Mouse (Mus musculus) testis, adult 2 months (tissue): ENCODE measurements around the gene Ccdc155. TPM values are rescaled to one million over a fixed set of nuclear protein-coding genes. Genes with fewer than 3 reads are reported as not detected.

Source experiments
- H3K27ac ChIP-seq: fragments of 200-500 bp; 2 replicates; pipeline ENCODE4 v1.5.1; 2012; ENCODE audit warnings: low read depth, low read length; ENCODE audit not compliant: control insufficient read depth, insufficient read depth
- H3K27me3 ChIP-seq: fragments of 200-500 bp; 2 replicates; pipeline ENCODE4 v1.6.1; 2012; ENCODE audit warnings: mild to moderate bottlenecking, low read length, moderate library complexity; ENCODE audit not compliant: control insufficient read depth, insufficient read depth
- H3K36me3 ChIP-seq: fragments of 200-500 bp; 2 replicates; pipeline ENCODE4 v1.6.1; 2012; ENCODE audit warnings: mild to moderate bottlenecking, low read length; ENCODE audit not compliant: control insufficient read depth, insufficient read depth
- H3K4me1 ChIP-seq: fragments of 200-500 bp; 2 replicates; pipeline ENCODE4 v1.6.1; 2012; ENCODE audit warnings: low read length; ENCODE audit not compliant: control insufficient read depth, insufficient read depth
- H3K4me3 ChIP-seq: fragments of 200-500 bp; 2 replicates; pipeline ENCODE4 v1.5.1; 2012; ENCODE audit warnings: low read depth, mild to moderate bottlenecking, low read length, moderate library complexity, mixed read lengths; ENCODE audit not compliant: control insufficient read depth
- CTCF ChIP-seq: fragments of 200-500 bp; IDR thresholded peaks from 2 replicates; pipeline ENCODE4 v1.5.1; 2012; ENCODE audit warnings: low read depth, mild to moderate bottlenecking, inconsistent platforms, low read length, moderate library complexity; ENCODE audit not compliant: control insufficient read depth, insufficient read depth, insufficient replicate concordance
- POLR2A ChIP-seq: fragments of 200-500 bp; IDR thresholded peaks from 2 replicates; pipeline ENCODE4 v1.6.1; 2012; ENCODE audit warnings: low read depth, mild to moderate bottlenecking, inconsistent platforms, low read length, moderate library complexity; ENCODE audit not compliant: control insufficient read depth
- polyA plus RNA-seq: library from polyadenylated mRNA; depleted of rRNA; stranded (reverse); fragments of >200 nt; gene quantifications from 2 replicates; pipeline ENCODE4 v1.2.3, GENCODE M21; 2012; rRNA removed

Ccdc155 gene
- 78.3 and 81.9 TPM in 2 replicates for polyA plus RNA-seq

GRCm38 (mm10) chr7:45204380-45205143 is at the start of gene Ccdc155:
Gene Ccdc155 (minus strand): TSS chr7:45204892.
- H3K27ac ChIP-seq, result peak within 1 kb of the TSS; percentile 91

DNA sequence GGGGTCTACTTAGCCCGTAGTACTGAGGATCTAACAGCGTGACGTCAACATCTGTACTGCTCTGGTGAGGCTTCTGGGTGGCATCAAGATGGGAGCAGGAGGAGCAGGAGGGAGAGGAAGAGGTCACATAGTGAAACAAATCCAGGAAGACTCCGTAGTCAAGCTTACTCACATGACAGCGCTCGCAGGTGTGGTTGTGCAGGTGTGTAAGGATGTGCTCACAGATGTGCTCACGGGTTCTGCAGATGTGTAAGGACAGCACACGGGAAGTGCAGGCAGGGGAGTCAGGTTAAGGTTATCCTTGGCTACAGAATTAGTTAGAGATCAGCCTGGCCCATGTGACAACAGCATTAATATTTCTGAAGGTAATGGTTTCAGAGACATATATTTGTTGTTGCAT is 49.1 kb upstream of the Ccdc155 start:
- no peak for TF ChIP-seq POLR2A
- no peak for TF ChIP-seq CTCF
- Histone ChIP-seq H3K4me1 (no peaks in the 10 kb centered on the region), H3K36me3 (no peaks in the 10 kb centered on the region), H3K27me3 (no peaks in the 10 kb centered on the region), H3K27ac (no peak overlapping the region), H3K4me3 (no peak overlapping the region)

More at GRCm38 (mm10) chr7:45204380-45205143, at the start of gene Ccdc155:
- no peak for TF ChIP-seq CTCF
- TF ChIP-seq POLR2A, result peak; percentile 98
- no peaks in the 10 kb centered on the region for H3K4me1 ChIP-seq
- peak within 1 kb of the TSS; percentile 69 for H3K4me3 ChIP-seq
- 0 out of 2 replicates have a peak, but pooled peaks cover 1% of the 10 kb centered on the region for H3K36me3 ChIP-seq
- no peaks in the 10 kb centered on the region for H3K27me3 ChIP-seq

- TF ChIP-seq POLR2A (no peak), CTCF (no peak)
- no peak overlapping the region for H3K27ac ChIP-seq
- no peaks in the 10 kb centered on the region for H3K4me1 ChIP-seq
- H3K36me3 ChIP-seq, result no peaks in the 10 kb centered on the region
- H3K4me3 ChIP-seq, result no peak overlapping the region
- no peaks in the 10 kb centered on the region for H3K27me3 ChIP-seq
Measured at GRCm38 (mm10) chr7:45247666-45248065, 43.0 kb upstream of the Ccdc155 start.

DNA sequence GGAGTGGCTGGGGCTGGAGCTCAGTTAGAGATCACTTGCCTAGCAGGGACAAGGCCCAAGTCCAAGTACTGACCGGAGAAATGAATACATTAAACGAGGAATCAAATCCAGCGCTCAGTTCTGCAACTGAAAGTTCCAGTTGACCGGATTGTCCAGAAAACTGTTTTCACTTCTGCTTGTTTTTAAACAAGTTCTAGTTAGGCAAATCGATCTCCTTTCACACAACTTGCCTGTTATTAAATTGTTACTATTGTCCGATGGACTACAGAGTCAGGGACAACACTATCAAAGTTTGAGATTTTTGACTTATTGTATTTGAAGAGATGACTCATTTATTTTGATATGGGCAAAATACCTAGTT is 36.7 kb upstream of the Ccdc155 start:
- Histone ChIP-seq H3K4me3 (peak overlapping the region; percentile 80), H3K4me1 (peaks cover 17% of the 10 kb centered on the region), H3K27ac (peak overlapping the region; percentile 95), H3K27me3 (no peaks in the 10 kb centered on the region), H3K36me3 (no peaks in the 10 kb centered on the region)
- TF ChIP-seq CTCF (no peak), POLR2A (no peak)

- Histone ChIP-seq H3K27me3 (no peaks in the 10 kb centered on the region), H3K4me3 (peak within 1 kb of the TSS; percentile 80), H3K4me1 (peaks cover 17% of the 10 kb centered on the region), H3K36me3 (no peaks in the 10 kb centered on the region), H3K27ac (peak within 1 kb of the TSS; percentile 95)
- TF ChIP-seq CTCF, result no peak
- peak; percentile 23 for TF ChIP-seq POLR2A
Measured at GRCm38 (mm10) chr7:45240633-45241388, 36.1 kb upstream of the Ccdc155 start, which contains the start of gene Slc6a16. Gene Slc6a16 (plus strand): TSS chr7:45241085.

DNA sequence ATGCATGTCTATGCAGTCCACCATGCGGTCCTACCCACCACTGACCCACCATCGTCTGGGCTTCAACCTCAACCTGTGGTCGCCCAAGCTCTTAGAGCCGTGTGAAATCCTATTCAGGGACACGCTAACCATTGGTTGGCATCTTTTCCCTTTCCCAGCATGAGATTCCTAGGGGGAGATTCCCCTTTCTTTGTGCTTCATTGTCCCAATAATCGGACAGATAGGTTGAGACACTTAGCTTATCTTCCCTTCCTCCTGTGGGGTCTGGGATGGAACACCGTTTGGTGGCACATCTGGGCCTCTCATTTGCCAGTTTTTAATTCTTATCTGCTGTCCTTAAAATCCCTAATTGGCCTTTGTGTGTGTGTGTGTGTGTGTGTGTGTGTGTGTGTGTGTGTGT is 35.4 kb upstream of the Ccdc155 start:
- Histone ChIP-seq H3K4me1 (peaks cover 19% of the 10 kb centered on the region), H3K27ac (no peak overlapping the region), H3K27me3 (no peaks in the 10 kb centered on the region), H3K4me3 (no peak overlapping the region), H3K36me3 (no peaks in the 10 kb centered on the region)
- TF ChIP-seq CTCF, result no peak

DNA sequence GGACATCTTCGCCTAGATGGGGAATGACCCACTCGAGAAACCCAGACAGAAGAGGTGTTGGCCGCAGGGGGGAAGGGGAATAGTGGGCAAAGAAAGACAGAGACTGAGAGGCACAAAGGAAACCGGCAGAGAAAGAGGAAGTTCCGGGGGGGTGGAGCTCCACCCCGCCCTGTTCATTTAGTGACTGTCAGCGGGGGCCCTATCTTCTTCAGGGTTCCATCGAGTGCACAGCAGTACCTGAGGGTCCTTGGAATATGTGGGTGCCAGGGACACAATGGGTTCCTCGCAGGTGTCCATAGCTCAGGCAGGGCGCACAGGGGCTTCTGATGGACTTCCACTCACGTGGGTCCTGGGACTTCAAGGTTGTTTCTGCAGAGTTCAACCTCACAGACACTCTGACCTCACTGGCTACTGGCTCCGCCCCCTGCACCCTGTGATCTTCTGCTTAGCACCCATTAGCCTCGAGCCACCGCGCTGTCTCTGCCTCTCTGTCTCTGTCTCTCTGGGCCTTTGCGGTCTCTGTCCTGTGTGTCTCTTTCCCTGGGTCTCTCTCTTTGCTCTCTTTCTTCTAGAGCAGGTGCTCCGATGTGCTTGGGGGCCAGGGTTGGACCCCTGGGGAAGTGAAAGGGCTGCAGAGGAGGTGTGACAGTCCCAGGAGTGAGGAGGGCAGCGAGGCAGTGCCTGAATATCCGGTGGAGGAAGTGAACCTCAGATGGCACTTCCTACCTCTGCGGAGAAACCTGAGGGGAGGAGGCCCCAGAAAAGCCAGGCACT is 34.2 kb upstream of the Ccdc155 start, which contains the start of gene Cd37:
Cd37 (minus strand) TSS at position 393 of the 774 bp plus-strand sequence.
- H3K27me3 ChIP-seq, result no peaks in the 10 kb centered on the region

More for the DNA sequence above, 34.2 kb upstream of the Ccdc155 start, which contains the start of gene Cd37:
- peaks cover 27% of the 10 kb centered on the region for H3K4me1 ChIP-seq
- H3K36me3 ChIP-seq, result no peaks in the 10 kb centered on the region
- peak; percentile 45; the same call in 1 of the 2 replicates for TF ChIP-seq POLR2A
- no peak for TF ChIP-seq CTCF
- peak within 1 kb of the TSS; percentile 67 for H3K4me3 ChIP-seq
- H3K27ac ChIP-seq, result no peak within 1 kb of the TSS
